Comparison of ENCODE assay signal across 26 mouse cellular contexts in genomic region chr3:55279923-55280322, GRCm38 (mm10). TPM values are rescaled to one million over a fixed set of nuclear protein-coding genes. Genes with fewer than 3 reads are reported as not detected.
A peak's percentile ranks its signal among the peaks of the same experiment; 100 is the strongest.
DNase-seq lines count a peak whose midpoint lies in the region; ATAC-seq lines count a peak whose summit lies in the region.
"Had no signal": no experiment of that assay in that cellular context is flagged by ENCODE, and none has a peak within 500 bp of the region (broad histone marks: within the 10 kb centered on the region; RNA-seq: fewer than 3 reads in every experiment).

No protein-coding gene starts in this region.

- H3K4me2 ChIP-seq in embryonic facial prominence, embryonic 14.5 days (ENCODE audit: low read depth, low read length): no peak overlapping the region
- H3K4me2 ChIP-seq: embryonic facial prominence, embryonic 15.5 days; hindbrain, embryonic 15.5 days; intestine, embryonic 15.5 days; limb, embryonic 15.5 days; lung, embryonic 14.5 days; midbrain, embryonic 12.5 days had no signal

- 49% methylated on average over 4 of the region's 4 CpGs for WGBS in embryonic facial prominence, embryonic 14.5 days

- no peak overlapping the region for H3K9ac ChIP-seq in embryonic facial prominence, embryonic 14.5 days (ENCODE audit: low read depth, low read length)
- H3K9ac ChIP-seq: embryonic facial prominence, embryonic 15.5 days; hindbrain, embryonic 15.5 days; intestine, embryonic 15.5 days; limb, embryonic 15.5 days; liver, embryonic 14.5 days; lung, embryonic 14.5 days; midbrain, embryonic 12.5 days had no signal

- ATAC-seq in embryonic facial prominence, embryonic 14.5 days (ENCODE audit: low read depth): no peak
- ATAC-seq: activated CD4-positive, CD25-positive, alpha-beta regulatory T cell, adult 4 months; intestine, embryonic 15.5 days had no signal

- H3K9me3 ChIP-seq in embryonic facial prominence, embryonic 14.5 days (ENCODE audit: control insufficient read depth, low read length): no peaks in the 10 kb centered on the region
- H3K9me3 ChIP-seq: embryonic facial prominence, embryonic 15.5 days; hindbrain, embryonic 15.5 days; intestine, embryonic 15.5 days; limb, embryonic 15.5 days; midbrain, embryonic 12.5 days had no signal

- no peak overlapping the region for H3K4me3 ChIP-seq in embryonic facial prominence, embryonic 14.5 days (ENCODE audit: low read depth, low read length)
- H3K4me3 ChIP-seq: embryonic facial prominence, embryonic 15.5 days; hindbrain, embryonic 15.5 days; intestine, embryonic 15.5 days; limb, embryonic 15.5 days; midbrain, embryonic 12.5 days had no signal

- no peaks in the 10 kb centered on the region for H3K36me3 ChIP-seq in embryonic facial prominence, embryonic 14.5 days (ENCODE audit: control insufficient read depth, insufficient read depth, low read length)
- H3K36me3 ChIP-seq: embryonic facial prominence, embryonic 15.5 days; hindbrain, embryonic 15.5 days; intestine, embryonic 15.5 days; limb, embryonic 15.5 days; midbrain, embryonic 12.5 days had no signal

- H3K4me1 ChIP-seq in embryonic facial prominence, embryonic 14.5 days (ENCODE audit: control insufficient read depth, insufficient read depth, low read length): 0 out of 2 replicates have a peak, but pooled peaks cover 7% of the 10 kb centered on the region
- H3K4me1 ChIP-seq: intestine, embryonic 15.5 days; limb, embryonic 15.5 days had no signal

- DNase-seq in embryo, embryonic 11 days: peak; percentile 15
- no peak for DNase-seq in embryo, embryonic 10.5 days (ENCODE audit: low spot score)
- DNase-seq in gastrocnemius, adult 18-20 months (ENCODE audit: low spot score): peak; percentile 5
- DNase-seq in gastrocnemius, postnatal 36 days: no peak
- peak; percentile 56 to 75 for DNase-seq in left cerebral cortex, postnatal 14 days (ENCODE audit: low spot score in 2 of 2)
- DNase-seq in left cerebral cortex, adult 8-10 months (ENCODE audit: low spot score in 2 of 2): no peak
- DNase-seq in embryonic facial prominence, embryonic 14.5 days (ENCODE audit: low spot score): peak; percentile 54
- no peak for DNase-seq in thymus, postnatal 4 days
- DNase-seq: adrenal gland, adult 8-10 months; cerebellum, adult 8-10 months; gastrocnemius, postnatal 14 days; heart, postnatal 4 days; kidney, adult 8-10 months; kidney, postnatal 14 days; layer of hippocampus, postnatal 36 days; left cerebral cortex, postnatal 4 days; lung, embryonic 14.5 days; retina, postnatal 1 day had no signal

- no peaks in the 10 kb centered on the region for H3K27me3 ChIP-seq in embryonic facial prominence, embryonic 14.5 days (replicated peaks; ENCODE audit: control insufficient read depth, insufficient read depth, low read length)
- H3K27me3 ChIP-seq: embryonic facial prominence, embryonic 15.5 days; hindbrain, embryonic 15.5 days; intestine, embryonic 15.5 days; limb, embryonic 15.5 days; midbrain, embryonic 12.5 days had no signal

- intact Hi-C loops in gastrocnemius, postnatal 36 days (cut with DNase I): no loop called here
- intact Hi-C loops in left cerebral cortex, postnatal 14 days (cut with DNase I): loop anchor here (5.0 kb wide), 1 partner anchor 72 kb away; no protein-coding TSS in a partner anchor

- no peak overlapping the region for H3K27ac ChIP-seq in embryonic facial prominence, embryonic 14.5 days (replicated peaks; ENCODE audit: low read depth, low read length)
- H3K27ac ChIP-seq: embryonic facial prominence, embryonic 15.5 days; hindbrain, embryonic 15.5 days; intestine, embryonic 15.5 days; limb, embryonic 15.5 days; liver, embryonic 14.5 days; midbrain, embryonic 12.5 days had no signal

RNA-seq across cellular contexts. Expression of gene Dclk1, which starts 37.8 kb away (rescaled TPM):
- 1 to 10 TPM; 1.7 to 3.1 TPM for total RNA-seq in gastrocnemius, adult 18-20 months (2021)
- total RNA-seq in gastrocnemius, postnatal 36 days (2021): 1 to 10 TPM; 2.6 to 5.7 TPM
- total RNA-seq in left cerebral cortex, postnatal 14 days (2021): 1,000 to 10,000 TPM; 1,062 to 1,119 TPM
- total RNA-seq in left cerebral cortex, adult 8-10 months (2022): 100 to 1,000 TPM; 716 to 851 (median 782) TPM
- 73.7 and 75.0 TPM in 2 replicates for polyA plus RNA-seq in embryonic facial prominence, embryonic 14.5 days (2014; fragmentation: Nextera tagmentation; extraction: Ambion mirVana)
- total RNA-seq: megakaryocyte, adult 5-6 weeks had no signal

Comparison
In these comparisons a context has a peak if more than half of its experiments do, and no peak if none do; other contexts are left out.
1. DNase-seq: peak in embryo, embryonic 11 days (single experiment), gastrocnemius, adult 18-20 months (single experiment), left cerebral cortex, postnatal 14 days (2 of 2) and embryonic facial prominence, embryonic 14.5 days (single experiment); none in embryo, embryonic 10.5 days (single experiment), gastrocnemius, postnatal 36 days (0 of 2), left cerebral cortex, adult 8-10 months (0 of 2) and thymus, postnatal 4 days (single experiment).
2. RNA of gene Dclk1, which starts 37.8 kb away (total RNA-seq): 1,062 to 1,119 TPM in left cerebral cortex, postnatal 14 days and 716 to 851 TPM in left cerebral cortex, adult 8-10 months; 2.6 to 5.7 TPM in gastrocnemius, postnatal 36 days and 1.7 to 3.1 TPM in gastrocnemius, adult 18-20 months; every median in the first group is over 100 times any median in the second.